Mouse (Mus musculus): Measurements from ENCODE around the gene Anapc5.

The Anapc5 gene

DNA sequence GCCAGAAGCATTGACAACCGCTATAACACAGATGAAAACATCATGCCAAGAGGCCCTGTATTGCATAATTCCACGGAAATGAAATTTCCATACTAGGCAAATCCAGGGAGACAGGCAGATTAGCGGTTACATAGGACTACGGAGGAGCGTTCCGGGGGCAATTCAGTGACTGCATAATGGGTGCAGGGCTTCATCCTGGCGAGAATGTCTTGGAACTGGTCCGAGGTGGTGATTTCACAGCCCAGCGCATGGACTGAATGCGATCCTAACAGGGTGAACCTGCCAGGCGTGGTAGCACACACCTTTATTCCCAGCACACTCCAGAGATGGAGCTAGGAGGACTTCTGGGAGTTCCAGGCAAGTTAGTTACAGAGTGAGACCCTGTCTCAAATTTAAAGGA lies 53.9 kb downstream of the Anapc5 start:
- DNase-seq (ENCODE audit: low read depth) = no peak

DNA sequence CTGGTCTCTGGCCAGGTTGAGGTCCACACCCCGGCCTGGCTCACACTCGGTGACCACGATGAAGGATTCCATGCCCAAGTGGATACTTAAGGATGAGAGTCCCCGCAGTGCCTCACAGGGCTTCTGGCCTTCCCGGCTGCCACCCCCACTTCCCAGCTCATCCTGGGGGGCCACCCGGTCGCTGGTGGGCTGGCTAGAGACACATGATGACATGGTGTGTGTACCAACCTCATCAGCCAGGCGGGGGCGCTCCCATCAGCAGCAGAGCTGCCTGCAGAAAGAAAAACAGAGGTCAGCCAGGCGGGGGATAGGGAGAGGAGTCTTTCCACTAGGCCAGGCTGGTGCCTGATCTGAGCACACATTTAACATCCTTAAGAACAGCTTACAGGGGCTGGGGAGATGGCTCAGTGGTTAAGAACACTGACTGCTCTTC lies 57.1 kb downstream of the Anapc5 start:
- DNase-seq (ENCODE audit: low read depth) = peak; percentile 36

DNA sequence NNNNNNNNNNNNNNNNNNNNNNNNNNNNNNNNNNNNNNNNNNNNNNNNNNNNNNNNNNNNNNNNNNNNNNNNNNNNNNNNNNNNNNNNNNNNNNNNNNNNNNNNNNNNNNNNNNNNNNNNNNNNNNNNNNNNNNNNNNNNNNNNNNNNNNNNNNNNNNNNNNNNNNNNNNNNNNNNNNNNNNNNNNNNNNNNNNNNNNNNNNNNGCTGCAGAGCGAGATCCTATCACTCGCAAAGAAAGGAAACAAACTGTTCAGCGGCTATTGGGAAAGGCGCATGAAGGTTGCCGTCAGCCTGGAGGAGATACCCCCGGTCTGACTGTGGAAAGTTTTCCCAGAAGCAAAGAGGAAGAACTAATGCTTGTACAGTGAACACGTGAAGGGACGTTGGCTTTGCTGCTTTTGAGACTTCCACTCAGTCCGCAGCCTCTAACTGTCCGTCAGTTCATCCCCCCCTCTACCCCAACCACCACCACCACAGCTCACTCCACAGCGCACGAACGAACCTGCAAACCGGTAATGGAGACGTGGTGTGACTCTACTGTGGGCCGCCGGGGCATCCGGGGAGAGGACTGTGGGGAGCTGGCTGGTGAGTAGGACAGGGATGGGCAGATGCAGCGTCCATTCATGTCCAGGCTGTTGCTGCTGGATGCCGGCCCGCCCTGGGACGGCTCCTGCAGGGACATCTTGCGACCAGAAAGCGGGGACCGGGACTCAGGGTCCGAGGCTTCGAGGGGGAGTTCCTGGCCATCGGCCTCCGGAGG lies 57.7 kb downstream of the Anapc5 start:
- DNase-seq (ENCODE audit: low read depth) = no peak

DNA sequence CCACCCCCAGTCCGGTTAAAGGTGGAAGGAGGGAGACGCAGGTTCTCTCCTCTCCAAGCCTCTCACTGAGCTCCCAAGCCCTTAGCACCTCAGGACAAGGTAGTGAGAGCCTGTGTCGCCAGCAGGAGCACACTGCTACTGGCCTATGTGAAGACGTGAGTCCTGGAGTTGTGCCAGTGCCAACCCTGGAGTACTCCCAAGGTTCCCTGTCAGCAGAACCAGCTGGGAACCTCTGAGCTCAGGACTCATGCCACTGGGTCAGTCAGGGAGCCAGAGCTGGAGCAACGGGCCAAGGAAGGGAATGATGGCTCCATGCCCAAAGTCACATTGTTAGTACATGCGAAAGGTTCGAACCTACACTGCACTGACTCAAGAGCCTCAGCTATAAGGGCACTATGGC lies 64.5 kb downstream of the Anapc5 start:
- DNase-seq (ENCODE audit: low read depth) = no peak

DNA sequence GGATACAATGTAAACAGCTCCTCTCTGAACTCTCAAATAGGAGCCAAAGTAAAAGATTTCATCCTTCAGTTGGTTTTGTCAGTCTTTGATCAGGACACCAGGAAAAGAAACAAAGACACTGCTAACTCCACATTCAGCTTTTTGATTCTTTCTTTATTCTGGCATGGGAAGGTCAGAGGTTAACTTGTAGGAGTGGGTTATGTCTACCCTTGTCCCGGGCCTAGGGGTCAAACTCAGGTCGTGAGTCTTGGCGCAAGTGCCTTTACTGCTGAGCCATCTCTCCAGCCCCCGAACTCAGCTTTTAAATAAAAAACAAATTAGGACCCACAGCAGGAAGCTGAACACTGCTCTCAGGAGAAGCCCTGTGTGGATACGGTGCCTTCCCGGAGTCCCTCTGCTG lies 65.0 kb downstream of the Anapc5 start:
- DNase-seq (ENCODE audit: low read depth) = no peak

DNA sequence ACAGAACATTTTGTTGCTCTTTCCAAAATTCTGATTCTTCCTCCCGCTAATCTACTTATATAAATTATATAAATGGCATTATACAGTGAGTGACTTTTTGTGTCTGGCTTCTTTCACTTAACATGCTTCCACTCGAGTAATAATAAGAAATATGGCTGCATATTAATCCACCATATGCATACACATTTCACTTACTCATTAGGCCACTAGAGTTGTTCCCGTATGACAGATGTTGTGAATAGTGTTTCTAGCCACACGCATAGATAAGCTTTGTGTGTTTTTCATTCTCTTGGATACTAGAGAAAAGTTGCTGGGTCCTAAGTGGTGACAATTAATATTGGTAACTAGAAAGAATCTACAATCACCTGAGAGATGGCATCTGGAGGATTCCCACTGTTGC lies 65.5 kb downstream of the Anapc5 start:
- DNase-seq (ENCODE audit: low read depth) = no peak

DNA sequence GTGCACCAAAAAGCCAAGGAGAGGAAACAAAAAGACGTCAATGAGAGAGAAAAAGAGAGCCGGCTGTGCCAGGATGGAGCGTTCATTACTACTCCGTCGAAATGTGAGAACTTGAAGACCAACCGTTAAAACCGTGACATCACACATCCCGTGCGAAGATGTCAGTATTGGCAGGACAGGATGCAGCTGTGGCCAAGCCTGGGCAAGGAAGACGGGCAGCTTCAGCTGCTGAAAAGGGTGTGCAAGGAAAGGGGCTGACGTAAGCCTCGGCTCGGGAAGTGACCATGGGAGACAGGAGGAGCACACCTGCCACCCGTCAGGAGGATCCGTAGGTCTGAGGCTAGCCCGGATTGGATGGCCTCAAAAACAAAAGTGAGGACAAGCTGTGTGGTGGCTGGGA lies 66.7 kb downstream of the Anapc5 start:
- DNase-seq (ENCODE audit: low read depth) = peak; percentile 42

DNA sequence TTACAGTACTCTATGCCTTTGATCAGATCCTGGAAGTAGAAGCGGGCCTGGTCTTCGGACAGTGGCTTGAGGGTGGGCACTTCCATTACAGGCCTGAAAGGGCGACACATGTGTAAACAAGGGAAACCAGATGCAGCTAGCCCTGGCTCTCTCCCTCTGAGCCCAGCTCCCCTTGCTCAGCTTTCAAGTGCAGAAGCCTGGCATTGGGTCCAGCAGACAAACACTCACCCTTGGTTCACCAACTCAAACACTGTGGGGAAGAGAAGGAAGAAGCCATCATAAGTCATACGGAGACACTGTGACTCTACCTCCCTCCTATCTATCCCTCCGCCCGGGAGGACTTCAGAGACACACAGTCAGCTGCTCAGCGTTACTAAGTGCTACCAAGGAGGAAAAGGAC lies 73.2 kb downstream of the Anapc5 start:
- DNase-seq (ENCODE audit: low read depth) = no peak

DNA sequence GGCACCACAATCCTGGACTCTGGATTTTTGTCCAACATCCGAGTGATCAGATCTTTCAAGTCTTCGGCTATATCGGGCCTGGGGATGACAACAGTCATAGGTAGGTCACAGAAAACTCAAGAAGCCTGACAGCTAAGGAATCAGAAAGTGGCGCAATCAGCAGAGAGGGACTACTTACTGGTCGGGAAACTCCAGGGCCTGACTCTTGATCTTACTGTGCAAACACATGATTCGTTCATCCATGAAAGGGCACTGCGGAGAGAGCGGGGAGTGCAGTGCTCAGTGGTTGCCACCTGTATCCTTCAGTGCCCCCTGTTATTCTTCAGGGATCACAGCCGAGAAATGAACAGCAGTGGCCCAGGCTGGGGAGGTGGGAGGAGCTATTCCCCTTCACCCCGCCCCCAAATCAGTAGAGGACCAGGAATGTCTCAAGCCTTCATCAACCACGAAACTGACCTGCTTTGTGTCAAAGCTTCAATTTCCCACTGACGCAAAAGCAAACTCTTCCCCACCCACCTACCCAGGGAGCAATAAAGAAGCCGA lies 77.2 kb downstream of the Anapc5 start:
- no peak for DNase-seq (ENCODE audit: low read depth)
